Mouse (Mus musculus): ENCODE measurements around the gene Zfp652. TPM values are rescaled to one million over a fixed set of nuclear protein-coding genes. Genes with fewer than 3 reads are reported as not detected.

Gene Zfp652
- polyA plus RNA-seq, 1 experiment from 2014 or later: 26.6 TPM

- peaks cover 13% of the 10 kb centered on the region for H3K4me1 ChIP-seq
- H3K9ac ChIP-seq: no peak overlapping the region
- WGBS: 93% methylated on average over 8 of the region's 8 CpGs
- ATAC-seq (ENCODE audit: insufficient number of reproducible peaks, low FRiP score, low TSS enrichment, low read depth): no peak
- H3K27ac ChIP-seq: no peak overlapping the region
- H3K9me3 ChIP-seq: no peaks in the 10 kb centered on the region
- H3K4me3 ChIP-seq: no peak overlapping the region
- H3K4me2 ChIP-seq: no peak overlapping the region
- H3K27me3 ChIP-seq: peaks cover 16% of the 10 kb centered on the region
- H3K36me3 ChIP-seq: no peaks in the 10 kb centered on the region
These were observed 80.6 kb downstream of the Zfp652 start for GRCm38 (mm10) chr11:95792950-95793509.

GRCm38 (mm10) chr11:95794201-95794600, 81.7 kb downstream of the Zfp652 start:
- Histone ChIP-seq H3K27me3 (peaks cover 16% of the 10 kb centered on the region), H3K9ac (no peak overlapping the region), H3K27ac (no peak overlapping the region), H3K36me3 (no peaks in the 10 kb centered on the region), H3K9me3 (no peaks in the 10 kb centered on the region), H3K4me3 (no peak overlapping the region), H3K4me2 (no peak overlapping the region), H3K4me1 (peaks cover 13% of the 10 kb centered on the region)
- no peak for ATAC-seq (ENCODE audit: insufficient number of reproducible peaks, low FRiP score, low TSS enrichment, low read depth)
- WGBS: 55% methylated on average over 5 of the region's 5 CpGs

GRCm38 (mm10) chr11:95795582-95795981, 83.1 kb downstream of the Zfp652 start:
- no peak for ATAC-seq (ENCODE audit: insufficient number of reproducible peaks, low FRiP score, low TSS enrichment, low read depth)
- no peak overlapping the region for H3K4me2 ChIP-seq
- H3K27me3 ChIP-seq: peaks cover 16% of the 10 kb centered on the region
- H3K9me3 ChIP-seq: no peaks in the 10 kb centered on the region
- H3K4me3 ChIP-seq: no peak overlapping the region
- WGBS: 48% methylated on average over 5 of the region's 5 CpGs
- H3K27ac ChIP-seq: no peak overlapping the region
- H3K9ac ChIP-seq: no peak overlapping the region
- no peaks in the 10 kb centered on the region for H3K36me3 ChIP-seq
- H3K4me1 ChIP-seq: peaks cover 13% of the 10 kb centered on the region

- Histone ChIP-seq H3K4me1 (no peaks in the 10 kb centered on the region), H3K36me3 (no peaks in the 10 kb centered on the region), H3K9me3 (no peaks in the 10 kb centered on the region), H3K4me2 (no peak overlapping the region), H3K27ac (no peak overlapping the region), H3K27me3 (no peaks in the 10 kb centered on the region), H3K9ac (no peak overlapping the region), H3K4me3 (no peak overlapping the region)
- ATAC-seq (ENCODE audit: insufficient number of reproducible peaks, low FRiP score, low TSS enrichment, low read depth): no peak
- WGBS: 71% methylated on average over 5 of the region's 5 CpGs
These were observed 92.5 kb downstream of the Zfp652 start for GRCm38 (mm10) chr11:95805010-95805409.

GRCm38 (mm10) chr11:95805527-95805926, 93.1 kb downstream of the Zfp652 start:
- H3K9me3 ChIP-seq: no peaks in the 10 kb centered on the region
- H3K9ac ChIP-seq: no peak overlapping the region
- H3K36me3 ChIP-seq: no peaks in the 10 kb centered on the region
- H3K4me1 ChIP-seq: no peaks in the 10 kb centered on the region
- no peak overlapping the region for H3K4me3 ChIP-seq
- H3K27me3 ChIP-seq: no peaks in the 10 kb centered on the region
- 31% methylated on average over 3 of the region's 3 CpGs for WGBS
- H3K4me2 ChIP-seq: no peak overlapping the region
- no peak for ATAC-seq (ENCODE audit: insufficient number of reproducible peaks, low FRiP score, low TSS enrichment, low read depth)
- no peak overlapping the region for H3K27ac ChIP-seq

- no peak overlapping the region for H3K9ac ChIP-seq
- H3K4me1 ChIP-seq: no peaks in the 10 kb centered on the region
- H3K4me2 ChIP-seq: no peak overlapping the region
- no peak overlapping the region for H3K27ac ChIP-seq
- no peaks in the 10 kb centered on the region for H3K36me3 ChIP-seq
- no peak for ATAC-seq (ENCODE audit: insufficient number of reproducible peaks, low FRiP score, low TSS enrichment, low read depth)
- no peak overlapping the region for H3K4me3 ChIP-seq
- no peaks in the 10 kb centered on the region for H3K9me3 ChIP-seq
- H3K27me3 ChIP-seq: no peaks in the 10 kb centered on the region
- 94% methylated on average over 5 of the region's 5 CpGs for WGBS
These were observed 95.4 kb downstream of the Zfp652 start for GRCm38 (mm10) chr11:95807884-95808283.

GRCm38 (mm10) chr11:95808448-95809011, 96.1 kb downstream of the Zfp652 start:
- H3K4me3 ChIP-seq: no peak overlapping the region
- no peaks in the 10 kb centered on the region for H3K9me3 ChIP-seq
- H3K4me2 ChIP-seq: no peak overlapping the region
- no peaks in the 10 kb centered on the region for H3K27me3 ChIP-seq
- no peaks in the 10 kb centered on the region for H3K36me3 ChIP-seq
- peak; percentile 52; the same call in 1 of the 2 replicates for ATAC-seq (ENCODE audit: insufficient number of reproducible peaks, low FRiP score, low TSS enrichment, low read depth)
- no peak overlapping the region for H3K9ac ChIP-seq
- 62% methylated on average over 5 of the region's 5 CpGs for WGBS
- H3K4me1 ChIP-seq: no peaks in the 10 kb centered on the region
- no peak overlapping the region for H3K27ac ChIP-seq

- Histone ChIP-seq H3K9me3 (no peaks in the 10 kb centered on the region), H3K9ac (no peak overlapping the region), H3K4me3 (no peak overlapping the region), H3K27ac (no peak overlapping the region), H3K36me3 (no peaks in the 10 kb centered on the region), H3K4me2 (no peak overlapping the region), H3K4me1 (no peaks in the 10 kb centered on the region), H3K27me3 (no peaks in the 10 kb centered on the region)
- 60% methylated on average over 5 of the region's 5 CpGs for WGBS
- no peak for ATAC-seq (ENCODE audit: insufficient number of reproducible peaks, low FRiP score, low TSS enrichment, low read depth)
These were observed 97.1 kb downstream of the Zfp652 start for GRCm38 (mm10) chr11:95809603-95810002.

- Histone ChIP-seq H3K27me3 (no peaks in the 10 kb centered on the region), H3K36me3 (no peaks in the 10 kb centered on the region), H3K27ac (no peak overlapping the region), H3K9me3 (no peaks in the 10 kb centered on the region), H3K4me1 (no peaks in the 10 kb centered on the region), H3K4me2 (no peak overlapping the region), H3K4me3 (no peak overlapping the region), H3K9ac (no peak overlapping the region)
- ATAC-seq (ENCODE audit: insufficient number of reproducible peaks, low FRiP score, low TSS enrichment, low read depth): no peak
- WGBS: 63% methylated on average over 7 of the region's 7 CpGs
These were observed 98.4 kb downstream of the Zfp652 start for GRCm38 (mm10) chr11:95810828-95811227.

GRCm38 (mm10) chr11:95811741-95812140, 99.3 kb downstream of the Zfp652 start:
- ATAC-seq (ENCODE audit: insufficient number of reproducible peaks, low FRiP score, low TSS enrichment, low read depth): no peak
- no peak overlapping the region for H3K9ac ChIP-seq
- WGBS: 80% methylated on average over 6 of the region's 6 CpGs
- no peaks in the 10 kb centered on the region for H3K27me3 ChIP-seq
- no peaks in the 10 kb centered on the region for H3K9me3 ChIP-seq
- H3K27ac ChIP-seq: no peak overlapping the region
- no peak overlapping the region for H3K4me3 ChIP-seq
- no peaks in the 10 kb centered on the region for H3K36me3 ChIP-seq
- H3K4me1 ChIP-seq: no peaks in the 10 kb centered on the region
- no peak overlapping the region for H3K4me2 ChIP-seq

GRCm38 (mm10) chr11:95812224-95812623, 99.8 kb downstream of the Zfp652 start:
- H3K4me3 ChIP-seq: no peak overlapping the region

GRCm38 (mm10) chr11:95814101-95814500, 101.6 kb downstream of the Zfp652 start:
- H3K36me3 ChIP-seq: no peaks in the 10 kb centered on the region
- H3K4me1 ChIP-seq: no peaks in the 10 kb centered on the region
- 89% methylated on average over 2 of the region's 2 CpGs for WGBS
- H3K9ac ChIP-seq: no peak overlapping the region
- no peak overlapping the region for H3K27ac ChIP-seq
- H3K4me3 ChIP-seq: no peak overlapping the region
- no peak for ATAC-seq (ENCODE audit: insufficient number of reproducible peaks, low FRiP score, low TSS enrichment, low read depth)
- H3K9me3 ChIP-seq: no peaks in the 10 kb centered on the region
- no peak overlapping the region for H3K4me2 ChIP-seq
- no peaks in the 10 kb centered on the region for H3K27me3 ChIP-seq

More at GRCm38 (mm10) chr11:95812224-95812623, 99.8 kb downstream of the Zfp652 start:
- no peak overlapping the region for H3K27ac ChIP-seq
- WGBS: 71% methylated on average over 4 of the region's 4 CpGs
- no peaks in the 10 kb centered on the region for H3K4me1 ChIP-seq
- no peaks in the 10 kb centered on the region for H3K27me3 ChIP-seq
- H3K36me3 ChIP-seq: no peaks in the 10 kb centered on the region
- ATAC-seq (ENCODE audit: insufficient number of reproducible peaks, low FRiP score, low TSS enrichment, low read depth): no peak
- no peak overlapping the region for H3K4me2 ChIP-seq
- H3K9ac ChIP-seq: no peak overlapping the region
- no peaks in the 10 kb centered on the region for H3K9me3 ChIP-seq

GRCm38 (mm10) chr11:95814857-95815256, 102.4 kb downstream of the Zfp652 start:
- H3K4me1 ChIP-seq: no peaks in the 10 kb centered on the region
- no peak overlapping the region for H3K4me3 ChIP-seq
- H3K4me2 ChIP-seq: no peak overlapping the region
- no peak overlapping the region for H3K9ac ChIP-seq
- no peak for ATAC-seq (ENCODE audit: insufficient number of reproducible peaks, low FRiP score, low TSS enrichment, low read depth)
- H3K27me3 ChIP-seq: no peaks in the 10 kb centered on the region
- no peaks in the 10 kb centered on the region for H3K9me3 ChIP-seq
- H3K36me3 ChIP-seq: no peaks in the 10 kb centered on the region
- no peak overlapping the region for H3K27ac ChIP-seq
- WGBS: 54% methylated on average over 5 of the region's 5 CpGs

Measured in limb, embryonic 15.5 days (tissue).